Mouse (Mus musculus): ENCODE measurements around the gene Osmr.
"Not testable (repeated sequence)": the region's sequence is repeated elsewhere in the genome, so short reads cannot be mapped to it uniquely, and the experiment has no call there.

The Osmr gene

GRCm38 (mm10) chr15:6861617-6862016 lies 13.2 kb downstream of the Osmr start:
- DNase-seq (ENCODE audit: low spot score) = no peak

GRCm38 (mm10) chr15:6859781-6860180 lies 15.0 kb downstream of the Osmr start:
- DNase-seq (ENCODE audit: low spot score) = no peak

GRCm38 (mm10) chr15:6858871-6859270 lies 15.9 kb downstream of the Osmr start:
- no peak for DNase-seq (ENCODE audit: low spot score)

GRCm38 (mm10) chr15:6857270-6857905 lies 17.4 kb downstream of the Osmr start:
- no peak for DNase-seq (ENCODE audit: low spot score)

GRCm38 (mm10) chr15:6849851-6850250 lies 24.9 kb downstream of the Osmr start:
- no peak for DNase-seq (ENCODE audit: low spot score)

- peak; percentile 22 for DNase-seq (ENCODE audit: low spot score)
These were observed 34.6 kb downstream of the Osmr start for GRCm38 (mm10) chr15:6840199-6840598.

GRCm38 (mm10) chr15:6815807-6816206 lies 59.0 kb downstream of the Osmr start:
- no peak for DNase-seq (ENCODE audit: low spot score)

GRCm38 (mm10) chr15:6801212-6801611 lies 73.6 kb downstream of the Osmr start:
- DNase-seq (ENCODE audit: low spot score) = not testable (repeated sequence)

- no peak for DNase-seq (ENCODE audit: low spot score)
These were observed 81.9 kb downstream of the Osmr start for GRCm38 (mm10) chr15:6792846-6793245.

GRCm38 (mm10) chr15:6791648-6792047 lies 83.1 kb downstream of the Osmr start:
- no peak for DNase-seq (ENCODE audit: low spot score)

GRCm38 (mm10) chr15:6790011-6790410 lies 84.8 kb downstream of the Osmr start:
- no peak for DNase-seq (ENCODE audit: low spot score)

- no peak for DNase-seq (ENCODE audit: low spot score)
These were observed 87.5 kb downstream of the Osmr start for GRCm38 (mm10) chr15:6787236-6787635.

GRCm38 (mm10) chr15:6786212-6786611 lies 88.6 kb downstream of the Osmr start:
- DNase-seq (ENCODE audit: low spot score) = no peak

GRCm38 (mm10) chr15:6772265-6772664 lies 102.5 kb downstream of the Osmr start:
- no peak for DNase-seq (ENCODE audit: low spot score)

Data from layer of hippocampus, adult 11-12 months (tissue).